Mouse (Mus musculus) liver, embryonic 14.5 days (tissue): Measurements from ENCODE around the gene Abtb2. TPM values are rescaled to one million over a fixed set of nuclear protein-coding genes. Genes with fewer than 3 reads are reported as not detected.

Experiments used
- ATAC-seq: fragments of 200-750 bp; cut with Nextera tagmentation; 2 replicates; pipeline ENCODE4 v1.8.0; 2017; ENCODE audit warnings: moderate number of reproducible peaks, mild to moderate bottlenecking, moderate library complexity; ENCODE audit not compliant: insufficient read depth
- DNase-seq, 3 experiments: peaks; one replicate each; pipeline ENCODE4 v3.0.0-alpha.2; 2012 to 2013; ENCODE audit warnings: low read depth in 3 of 3, low spot score in 3 of 3
- H3K27ac ChIP-seq: fragments of 300-500 bp; sonication (generic); 2 replicates; pipeline ENCODE4 v1.5.1; 2014; ENCODE audit warnings: moderate library complexity, mild to moderate bottlenecking, control low read depth, inconsistent platforms
- H3K27me3 ChIP-seq: fragments of 300-500 bp; sonication (generic); 2 replicates; pipeline ENCODE4 v1.6.1; 2014; ENCODE audit warnings: mild to moderate bottlenecking, low read length, moderate library complexity; ENCODE audit not compliant: control insufficient read depth, insufficient read depth
- H3K36me3 ChIP-seq: fragments of 300-500 bp; sonication (generic); replicated peaks from 2 replicates; pipeline ENCODE4 v1.6.1; 2014; ENCODE audit warnings: low read depth; ENCODE audit not compliant: control insufficient read depth, insufficient read depth
- H3K4me1 ChIP-seq, 2 experiments: fragments of 200-500 bp in 1 of 2; fragments of 300-500 bp in 1 of 2; sonication (generic) in 1 of 2; replicated peaks; 2 replicates each; pipeline ENCODE4 v1.6.1; 2012 to 2014; ENCODE audit warnings: antibody characterized with exemption in 1 of 2, inconsistent platforms in 1 of 2, low read length in 1 of 2; ENCODE audit not compliant: control insufficient read depth in 2 of 2, insufficient read depth in 2 of 2
- H3K4me2 ChIP-seq: fragments of 300-500 bp; sonication (generic); 2 replicates; pipeline ENCODE4 v1.6.1; 2014; ENCODE audit warnings: low read depth, mild to moderate bottlenecking, control low read depth, moderate library complexity
- H3K4me3 ChIP-seq, 2 experiments: fragments of 200-500 bp in 1 of 2; fragments of 300-500 bp in 1 of 2; sonication (generic) in 1 of 2; 2 replicates each; pipeline ENCODE4 v1.5.1; 2012 to 2014; ENCODE audit warnings: low read depth in 2 of 2, low read length in 2 of 2, mild to moderate bottlenecking in 2 of 2, control low read depth in 1 of 2, inconsistent platforms in 1 of 2, moderate library complexity in 1 of 2; ENCODE audit not compliant: insufficient read depth in 1 of 2
- H3K9ac ChIP-seq: fragments of 300-500 bp; sonication (generic); replicated peaks from 2 replicates; pipeline ENCODE4 v1.6.1; 2014; ENCODE audit warnings: mild to moderate bottlenecking, control low read depth, moderate library complexity
- H3K9me3 ChIP-seq: fragments of 300-500 bp; sonication (generic); 2 replicates; pipeline ENCODE4 v1.6.1; 2016; ENCODE audit warnings: low read length, mixed read lengths; ENCODE audit not compliant: control insufficient read depth
- CTCF ChIP-seq: IDR thresholded peaks from 2 replicates; pipeline ENCODE4 v1.5.1; 2016; ENCODE audit warnings: antibody characterized with exemption, low read depth, control low read depth
- EP300 ChIP-seq: IDR thresholded peaks from 2 replicates; pipeline ENCODE4 v1.6.1; 2016; ENCODE audit warnings: antibody characterized with exemption, low read depth
- WGBS: fragments of 180-500 bp; shearing (Covaris S2); extraction: QIAGEN DNeasy Blood & Tissue Kit; methylation state at CpG from one replicate; pipeline ENCODE4 v1.1.7; 2014; ENCODE audit not compliant: insufficient replicate concordance; 5-methylcytosine and 5-hydroxymethylcytosine counted together
- polyA plus RNA-seq, 2 experiments: library from polyadenylated mRNA; depleted of rRNA in 1 of 2; stranded (reverse) in 1 of 2; unstranded in 1 of 2; fragments of >200 nt; fragmentation: Nextera tagmentation in 1 of 2; extraction: Ambion mirVana in 1 of 2; gene quantifications; 2 replicates each; pipeline versions ENCODE4 v1.2.1 to v1.2.3; 2012 to 2014

Gene Abtb2
- polyA plus RNA-seq, 2 experiments, result 1.2 to 1.7 TPM

- TF ChIP-seq CTCF (no peak; the same call in 1 of the 2 replicates), EP300 (no peak)
- Histone ChIP-seq H3K4me2 (no peak overlapping the region), H3K9ac (no peak overlapping the region), H3K27me3 (no peaks in the 10 kb centered on the region), H3K4me1 (no peaks in the 10 kb centered on the region), H3K36me3 (no peaks in the 10 kb centered on the region), H3K9me3 (no peaks in the 10 kb centered on the region), H3K4me3 (no peak overlapping the region), H3K27ac (no peak overlapping the region)
- ATAC-seq (no peak), DNase-seq (no peak)
- 41% methylated on average over 4 of the region's 4 CpGs for WGBS
These were observed 128.9 kb downstream of the Abtb2 start for GRCm38 (mm10) chr2:103694777-103695563.

GRCm38 (mm10) chr2:103696177-103696576, 130.1 kb downstream of the Abtb2 start:
- Histone ChIP-seq H3K4me1 (no peaks in the 10 kb centered on the region), H3K36me3 (no peaks in the 10 kb centered on the region), H3K4me2 (no peak overlapping the region), H3K9ac (no peak overlapping the region), H3K27me3 (no peaks in the 10 kb centered on the region), H3K4me3 (no peak overlapping the region), H3K27ac (no peak overlapping the region), H3K9me3 (no peaks in the 10 kb centered on the region)
- no peak for TF ChIP-seq EP300
- TF ChIP-seq CTCF, result no peak
- WGBS, result 58% methylated on average over 3 of the region's 3 CpGs
- no peak for ATAC-seq
- no peak for DNase-seq

GRCm38 (mm10) chr2:103700514-103700913, 134.4 kb downstream of the Abtb2 start:
- no peaks in the 10 kb centered on the region for H3K9me3 ChIP-seq
- TF ChIP-seq EP300 (no peak), CTCF (peak; percentile 29; the same call in 1 of the 2 replicates)
- DNase-seq, result no peak
- ATAC-seq, result no peak
- no peak overlapping the region for H3K4me3 ChIP-seq
- no peak overlapping the region for H3K9ac ChIP-seq
- no peaks in the 10 kb centered on the region for H3K36me3 ChIP-seq
- H3K27ac ChIP-seq, result no peak overlapping the region
- no peaks in the 10 kb centered on the region for H3K4me1 ChIP-seq
- WGBS, result 74% methylated on average over 12 of the region's 12 CpGs
- no peaks in the 10 kb centered on the region for H3K27me3 ChIP-seq
- no peak overlapping the region for H3K4me2 ChIP-seq

- WGBS, result 59% methylated on average over 10 of the region's 10 CpGs
- H3K9ac ChIP-seq, result no peak overlapping the region
- H3K27ac ChIP-seq, result no peak overlapping the region
- H3K36me3 ChIP-seq, result no peaks in the 10 kb centered on the region
- peaks cover 5 to 12% of the 10 kb centered on the region in 2 experiments for H3K4me1 ChIP-seq
- H3K9me3 ChIP-seq, result no peaks in the 10 kb centered on the region
- ATAC-seq (no peak), DNase-seq (no peak)
- no peaks in the 10 kb centered on the region for H3K27me3 ChIP-seq
- no peak overlapping the region for H3K4me3 ChIP-seq
- TF ChIP-seq CTCF, result no peak
- TF ChIP-seq EP300, result no peak
- no peak overlapping the region for H3K4me2 ChIP-seq
These were observed 137.2 kb downstream of the Abtb2 start for GRCm38 (mm10) chr2:103703336-103703735.

GRCm38 (mm10) chr2:103703865-103704264, 137.8 kb downstream of the Abtb2 start:
- ATAC-seq (no peak), DNase-seq (no peak)
- no peaks in the 10 kb centered on the region for H3K9me3 ChIP-seq
- TF ChIP-seq CTCF, result no peak
- H3K27ac ChIP-seq, result no peak overlapping the region
- H3K9ac ChIP-seq, result no peak overlapping the region
- peaks cover 5 to 12% of the 10 kb centered on the region in 2 experiments for H3K4me1 ChIP-seq
- H3K4me2 ChIP-seq, result no peak overlapping the region
- no peak overlapping the region for H3K4me3 ChIP-seq
- no peaks in the 10 kb centered on the region for H3K36me3 ChIP-seq
- WGBS, result 44% methylated on average over 4 of the region's 4 CpGs
- no peaks in the 10 kb centered on the region for H3K27me3 ChIP-seq
